Mouse (Mus musculus) cortical plate, adult 2 months (tissue): ENCODE results near the gene Ambp.

Source experiments
- CTCF ChIP-seq: fragments of 200-500 bp; IDR thresholded peaks from 2 replicates; pipeline ENCODE4 v1.5.1; 2011; ENCODE audit warnings: mild to moderate bottlenecking, control low read depth, low read length; ENCODE audit not compliant: insufficient read depth; ENCODE audit errors: extremely low read depth
- POLR2A ChIP-seq: fragments of 200-500 bp; IDR thresholded peaks from 2 replicates; pipeline ENCODE4 v1.6.1; 2011; ENCODE audit warnings: mild to moderate bottlenecking, low read length, control low read depth; ENCODE audit not compliant: insufficient read depth; ENCODE audit errors: extremely low read depth

DNA sequence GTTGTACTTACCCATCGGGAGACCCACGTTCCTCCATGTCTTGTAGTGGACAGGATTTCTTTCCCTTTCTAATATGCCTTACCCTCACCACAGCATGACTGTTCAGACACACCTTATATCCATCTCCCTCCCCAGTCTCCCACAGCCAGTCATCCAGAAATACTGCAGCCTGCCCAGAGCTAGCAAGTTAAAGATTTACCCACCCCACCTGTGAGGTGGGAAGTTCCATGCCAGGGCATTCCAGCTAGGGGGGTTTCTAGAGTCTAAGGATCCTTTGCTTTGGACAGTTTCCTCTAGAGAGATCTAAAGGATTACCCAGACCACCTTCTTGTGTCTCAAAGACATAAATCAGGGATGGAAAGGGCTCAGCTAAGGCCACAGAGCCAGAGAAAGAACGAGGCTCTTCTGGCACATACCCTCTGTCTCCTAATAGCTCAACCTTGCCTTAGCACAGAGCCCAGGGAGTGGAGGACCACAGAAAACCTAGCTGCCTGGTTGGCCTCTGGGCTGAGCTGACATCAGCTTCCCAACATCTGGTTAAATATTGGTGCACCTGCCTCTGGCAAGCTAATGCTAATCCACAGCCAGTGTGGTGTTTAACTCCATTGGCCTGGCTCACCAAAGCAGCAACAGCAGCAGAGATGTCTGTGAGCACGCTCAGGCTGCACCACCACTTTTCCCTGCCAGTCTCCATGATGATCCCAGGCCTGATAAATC is 17.5 kb upstream of the Ambp start, which contains the start of gene Kif12:
- TF ChIP-seq POLR2A = no peak
- no peak for TF ChIP-seq CTCF
